Mouse (Mus musculus) limb, embryonic 10.5 days (tissue): ENCODE results near the gene Olfr826. TPM values are rescaled to one million over a fixed set of nuclear protein-coding genes. Genes with fewer than 3 reads are reported as not detected.

ENCODE experiments used
- polyA plus RNA-seq: library from polyadenylated mRNA; unstranded; fragments of >200 nt; fragmentation: Nextera tagmentation; extraction: Ambion mirVana; gene quantifications from 2 replicates; pipeline ENCODE4 v1.2.1, GENCODE M21; 2016

Gene Olfr826
- polyA plus RNA-seq, 1 experiment from 2014 or later, result not detected

Other genes with a start within 250 kb of the Olfr826 start
- gene Olfr818, start 235.1 kb downstream of the Olfr826 start, polyA plus RNA-seq, result not detected in 2 replicates
- gene Olfr819, start 216.9 kb downstream of the Olfr826 start, polyA plus RNA-seq, result not detected in 2 replicates
- not detected in 2 replicates for gene Olfr247, start 208.0 kb downstream of the Olfr826 start, polyA plus RNA-seq
- gene Gm10310, start 199.1 kb downstream of the Olfr826 start, polyA plus RNA-seq, result not detected in 2 replicates
- not detected in 2 replicates for gene Olfr820, start 171.6 kb downstream of the Olfr826 start, polyA plus RNA-seq
- not detected in 2 replicates for gene Olfr821, start 153.8 kb downstream of the Olfr826 start, polyA plus RNA-seq
- gene Olfr822, start 113.0 kb downstream of the Olfr826 start, polyA plus RNA-seq, result not detected in 2 replicates
- gene Olfr823, start 68.8 kb downstream of the Olfr826 start, polyA plus RNA-seq, result not detected in 2 replicates
- not detected in 2 replicates for gene Olfr824, start 54.2 kb downstream of the Olfr826 start, polyA plus RNA-seq
- gene Olfr825, start 17.4 kb downstream of the Olfr826 start, polyA plus RNA-seq, result not detected in 2 replicates
- not detected in 2 replicates for gene Olfr827, start 30.2 kb upstream of the Olfr826 start, polyA plus RNA-seq
- gene Neurod4, start 96.1 kb upstream of the Olfr826 start, polyA plus RNA-seq, result 0.05 and 0.11 TPM in 2 replicates
- 0.19 TPM in 1 of 2 replicates, not detected in the other for gene Tespa1, start 138.7 kb upstream of the Olfr826 start, polyA plus RNA-seq
- gene Vmn2r84, start 210.1 kb upstream of the Olfr826 start, polyA plus RNA-seq, result not detected in 2 replicates
- gene Vmn2r85, start 245.5 kb upstream of the Olfr826 start, polyA plus RNA-seq, result not detected in 2 replicates